Mouse (Mus musculus) bone marrow, adult 2 months (tissue): ENCODE data around the gene Nrxn2.

ENCODE experiments used
- CTCF ChIP-seq: fragments of 200-500 bp; IDR thresholded peaks from 2 replicates; pipeline ENCODE4 v1.5.1; 2011; ENCODE audit warnings: low read length, control low read depth; ENCODE audit not compliant: control insufficient read depth, insufficient read depth
- POLR2A ChIP-seq: fragments of 200-500 bp; IDR thresholded peaks from 2 replicates; pipeline ENCODE4 v1.6.1; 2011; ENCODE audit warnings: low read depth, mild to moderate bottlenecking, control low read depth, low read length, borderline replicate concordance; ENCODE audit not compliant: control insufficient read depth

- TF ChIP-seq CTCF, result no peak
- no peak for TF ChIP-seq POLR2A
These were observed 96.9 kb downstream of the Nrxn2 start for GRCm38 (mm10) chr19:6515448-6515847.
